Mouse (Mus musculus) embryonic facial prominence, embryonic 10.5 days (tissue): Measurements from ENCODE around the gene S100a2. TPM values are rescaled to one million over a fixed set of nuclear protein-coding genes. Genes with fewer than 3 reads are reported as not detected.
A peak's percentile ranks its signal among the peaks of the same experiment; 100 is the strongest.

Source experiments
- DNase-seq: peaks from one replicate; pipeline ENCODE4 v3.0.0-alpha.2; 2017; ENCODE audit warnings: low spot score
- H3K27ac ChIP-seq: fragments of 300-500 bp; sonication (generic); replicated peaks from 2 replicates; pipeline ENCODE4 v1.5.1; 2016; ENCODE audit warnings: mild to moderate bottlenecking
- H3K27me3 ChIP-seq: fragments of 300-500 bp; sonication (generic); replicated peaks from 2 replicates; pipeline ENCODE4 v1.6.1; 2016; ENCODE audit warnings: low read depth, mild to moderate bottlenecking; ENCODE audit not compliant: poor library complexity, severe bottlenecking
- H3K36me3 ChIP-seq: fragments of 300-500 bp; sonication (generic); replicated peaks from 2 replicates; pipeline ENCODE4 v1.6.1; 2016; ENCODE audit warnings: mild to moderate bottlenecking, moderate library complexity
- H3K4me1 ChIP-seq: fragments of 300-500 bp; sonication (generic); 2 replicates; pipeline ENCODE4 v1.6.1; 2016
- H3K4me3 ChIP-seq: fragments of 300-500 bp; sonication (generic); 2 replicates; pipeline ENCODE4 v1.5.1; 2016; ENCODE audit warnings: mild to moderate bottlenecking, moderate library complexity
- H3K9me3 ChIP-seq: fragments of 300-500 bp; sonication (generic); 2 replicates; pipeline ENCODE4 v1.6.1; 2016; ENCODE audit warnings: mild to moderate bottlenecking
- whole genome bisulfite sequencing: fragments of 180-500 bp; shearing (Covaris S2); methylation state at CpG from one replicate; pipeline ENCODE4 v1.1.7; 2016; 5-methylcytosine and 5-hydroxymethylcytosine counted together
- polyA plus RNA-seq: library from polyadenylated mRNA; unstranded; fragments of >200 nt; fragmentation: Nextera tagmentation; extraction: Ambion mirVana; gene quantifications from 2 replicates; pipeline ENCODE4 v1.2.1, GENCODE M21; 2016

Gene S100a2
- polyA plus RNA-seq, 1 experiment from 2014 or later = not detected

GRCm38 (mm10) chr3:90582156-90582555 is 7.9 kb upstream of the S100a2 start:
- H3K4me1 ChIP-seq = peaks cover 2% of the 10 kb centered on the region; the same call in 1 of the 2 replicates
- H3K9me3 ChIP-seq = no peaks in the 10 kb centered on the region
- H3K27ac ChIP-seq = no peak overlapping the region
- H3K36me3 ChIP-seq = no peaks in the 10 kb centered on the region
- H3K4me3 ChIP-seq = no peak overlapping the region
- WGBS = 95% methylated on average over 1 of the region's 1 CpGs
- no peak for DNase-seq
- no peaks in the 10 kb centered on the region for H3K27me3 ChIP-seq

- H3K27me3 ChIP-seq = no peaks in the 10 kb centered on the region
- H3K4me3 ChIP-seq = no peak overlapping the region
- H3K4me1 ChIP-seq = peaks cover 2% of the 10 kb centered on the region; the same call in 1 of the 2 replicates
- no peaks in the 10 kb centered on the region for H3K9me3 ChIP-seq
- 89% methylated on average over 4 of the region's 4 CpGs for WGBS
- no peak overlapping the region for H3K27ac ChIP-seq
- no peaks in the 10 kb centered on the region for H3K36me3 ChIP-seq
- DNase-seq = no peak
Measured at GRCm38 (mm10) chr3:90582556-90582955, 7.5 kb upstream of the S100a2 start.

- WGBS = 58% methylated on average over 3 of the region's 3 CpGs
- Histone ChIP-seq H3K36me3 (no peaks in the 10 kb centered on the region), H3K4me1 (peaks cover 2% of the 10 kb centered on the region; the same call in 1 of the 2 replicates)
Measured at GRCm38 (mm10) chr3:90583893-90584292, 6.2 kb upstream of the S100a2 start.

GRCm38 (mm10) chr3:90585595-90585994 is 4.5 kb upstream of the S100a2 start:
- H3K4me3 ChIP-seq = no peak overlapping the region
- no peak overlapping the region for H3K27ac ChIP-seq
- 32% methylated on average over 5 of the region's 5 CpGs for WGBS
- peak; percentile 75 for DNase-seq
- no peaks in the 10 kb centered on the region for H3K27me3 ChIP-seq
- H3K4me1 ChIP-seq = peaks cover 12% of the 10 kb centered on the region; the same call in 1 of the 2 replicates
- no peaks in the 10 kb centered on the region for H3K36me3 ChIP-seq
- H3K9me3 ChIP-seq = no peaks in the 10 kb centered on the region

More at GRCm38 (mm10) chr3:90583893-90584292, 6.2 kb upstream of the S100a2 start:
- H3K4me3 ChIP-seq = no peak overlapping the region
- no peaks in the 10 kb centered on the region for H3K9me3 ChIP-seq
- no peaks in the 10 kb centered on the region for H3K27me3 ChIP-seq
- no peak overlapping the region for H3K27ac ChIP-seq
- no peak for DNase-seq

GRCm38 (mm10) chr3:90586016-90586643 is 3.9 kb upstream of the S100a2 start:
- H3K9me3 ChIP-seq = no peaks in the 10 kb centered on the region
- H3K4me3 ChIP-seq = no peak overlapping the region
- no peaks in the 10 kb centered on the region for H3K36me3 ChIP-seq
- WGBS = 82% methylated on average over 15 of the region's 15 CpGs
- H3K27ac ChIP-seq = no peak overlapping the region; the same call in 1 of the 2 replicates
- peaks cover 12% of the 10 kb centered on the region; the same call in 1 of the 2 replicates for H3K4me1 ChIP-seq
- no peak for DNase-seq
- H3K27me3 ChIP-seq = no peaks in the 10 kb centered on the region

- no peak overlapping the region for H3K4me3 ChIP-seq
- no peaks in the 10 kb centered on the region for H3K36me3 ChIP-seq
- no peak for DNase-seq
- H3K4me1 ChIP-seq = peaks cover 12% of the 10 kb centered on the region; the same call in 1 of the 2 replicates
- WGBS = 63% methylated on average over 10 of the region's 10 CpGs
- H3K27me3 ChIP-seq = no peaks in the 10 kb centered on the region
- H3K9me3 ChIP-seq = no peaks in the 10 kb centered on the region
- no peak overlapping the region; the same call in 1 of the 2 replicates for H3K27ac ChIP-seq
Measured at GRCm38 (mm10) chr3:90586906-90587305, 3.1 kb upstream of the S100a2 start.

- H3K36me3 ChIP-seq = no peaks in the 10 kb centered on the region
- DNase-seq = no peak
- peaks cover 12% of the 10 kb centered on the region; the same call in 1 of the 2 replicates for H3K4me1 ChIP-seq
- H3K27me3 ChIP-seq = no peaks in the 10 kb centered on the region
- WGBS = 90% methylated on average over 14 of the region's 14 CpGs
- H3K4me3 ChIP-seq = no peak overlapping the region
- H3K27ac ChIP-seq = no peak overlapping the region
- no peaks in the 10 kb centered on the region for H3K9me3 ChIP-seq
Measured at GRCm38 (mm10) chr3:90587361-90588101, 2.5 kb upstream of the S100a2 start.

GRCm38 (mm10) chr3:90589390-90589789 is 657 bp upstream of the S100a2 start:
- Histone ChIP-seq H3K9me3 (peaks cover 4% of the 10 kb centered on the region; the same call in 1 of the 2 replicates), H3K27ac (no peak overlapping the region), H3K36me3 (no peaks in the 10 kb centered on the region), H3K4me1 (peaks cover 10% of the 10 kb centered on the region; the same call in 1 of the 2 replicates), H3K4me3 (no peak overlapping the region), H3K27me3 (no peaks in the 10 kb centered on the region)
- no peak for DNase-seq
- 81% methylated on average over 6 of the region's 6 CpGs for WGBS

GRCm38 (mm10) chr3:90594466-90594865 is 4.4 kb downstream of the S100a2 start:
- WGBS = 36% methylated on average over 1 of the region's 1 CpGs
- no peak for DNase-seq
- H3K4me3 ChIP-seq = no peak overlapping the region
- H3K9me3 ChIP-seq = peaks cover 4% of the 10 kb centered on the region; the same call in 1 of the 2 replicates
- H3K36me3 ChIP-seq = no peaks in the 10 kb centered on the region
- H3K27me3 ChIP-seq = no peaks in the 10 kb centered on the region
- H3K4me1 ChIP-seq = peaks cover 21% of the 10 kb centered on the region
- H3K27ac ChIP-seq = no peak overlapping the region

GRCm38 (mm10) chr3:90595556-90595955 is 5.5 kb downstream of the S100a2 start:
- peaks cover 23% of the 10 kb centered on the region for H3K4me1 ChIP-seq
- H3K4me3 ChIP-seq = no peak overlapping the region
- no peak for DNase-seq
- H3K9me3 ChIP-seq = peaks cover 4% of the 10 kb centered on the region; the same call in 1 of the 2 replicates
- 86% methylated on average over 5 of the region's 5 CpGs for WGBS
- no peaks in the 10 kb centered on the region for H3K27me3 ChIP-seq
- H3K27ac ChIP-seq = no peak overlapping the region
- H3K36me3 ChIP-seq = no peaks in the 10 kb centered on the region

- Histone ChIP-seq H3K36me3 (no peaks in the 10 kb centered on the region), H3K4me3 (no peak overlapping the region), H3K4me1 (peaks cover 25% of the 10 kb centered on the region), H3K9me3 (peaks cover 4% of the 10 kb centered on the region; the same call in 1 of the 2 replicates), H3K27ac (no peak overlapping the region), H3K27me3 (no peaks in the 10 kb centered on the region)
- no peak for DNase-seq
- 87% methylated on average over 6 of the region's 6 CpGs for WGBS
Measured at GRCm38 (mm10) chr3:90596810-90597209, 6.8 kb downstream of the S100a2 start.

- WGBS = 19% methylated on average over 6 of the region's 6 CpGs
- Histone ChIP-seq H3K9me3 (peaks cover 4% of the 10 kb centered on the region; the same call in 1 of the 2 replicates), H3K4me3 (no peak overlapping the region), H3K27me3 (no peaks in the 10 kb centered on the region), H3K4me1 (peaks cover 25% of the 10 kb centered on the region), H3K36me3 (no peaks in the 10 kb centered on the region), H3K27ac (no peak overlapping the region)
- DNase-seq = no peak
Measured at GRCm38 (mm10) chr3:90597736-90598135, 7.7 kb downstream of the S100a2 start.
